Mouse (Mus musculus): Measurements from ENCODE around the gene Lgals8.
A peak's percentile ranks its signal among the peaks of the same experiment; 100 is the strongest.

Lgals8 gene

DNA sequence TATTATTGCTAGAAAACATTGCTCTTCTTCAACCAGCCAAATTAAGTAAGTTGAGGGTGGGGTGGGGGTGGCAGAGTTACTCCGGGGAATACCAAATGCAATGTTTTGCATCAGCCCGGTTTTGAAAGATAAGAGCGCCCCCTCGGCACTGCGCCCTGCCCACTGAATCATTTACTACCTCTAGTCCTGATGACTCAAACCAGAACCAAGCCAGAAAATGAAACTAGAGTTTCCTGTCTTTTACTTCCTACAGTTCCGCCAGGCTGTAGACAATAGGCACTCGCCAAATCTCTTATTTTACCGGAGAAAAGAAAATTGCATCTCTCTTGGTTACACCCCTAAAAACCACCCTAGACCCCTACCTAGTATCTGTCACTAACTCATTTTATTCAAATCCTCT is 4.3 kb downstream of the Lgals8 start:
- peak; percentile 54 for DNase-seq

DNA sequence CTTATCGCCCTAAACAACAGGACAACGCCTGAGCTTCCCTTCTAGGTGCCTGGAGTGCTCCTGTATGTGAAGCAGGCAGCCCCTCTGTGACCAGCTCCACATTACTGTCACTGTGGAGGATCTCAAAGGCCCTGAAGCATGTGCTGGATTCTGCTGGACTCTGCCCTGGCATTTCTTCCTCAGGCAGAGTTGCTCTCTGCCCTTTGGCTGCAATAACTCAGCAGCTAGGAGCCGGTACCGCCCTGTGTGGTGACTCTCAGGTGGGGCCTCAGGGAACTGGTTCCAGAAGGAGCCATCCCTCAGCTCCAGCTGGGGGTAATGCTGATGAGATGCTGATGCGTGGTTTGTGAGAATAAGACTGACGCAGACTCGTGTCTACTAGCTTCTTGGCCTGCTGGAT is 8.0 kb downstream of the Lgals8 start:
- no peak for DNase-seq

DNA sequence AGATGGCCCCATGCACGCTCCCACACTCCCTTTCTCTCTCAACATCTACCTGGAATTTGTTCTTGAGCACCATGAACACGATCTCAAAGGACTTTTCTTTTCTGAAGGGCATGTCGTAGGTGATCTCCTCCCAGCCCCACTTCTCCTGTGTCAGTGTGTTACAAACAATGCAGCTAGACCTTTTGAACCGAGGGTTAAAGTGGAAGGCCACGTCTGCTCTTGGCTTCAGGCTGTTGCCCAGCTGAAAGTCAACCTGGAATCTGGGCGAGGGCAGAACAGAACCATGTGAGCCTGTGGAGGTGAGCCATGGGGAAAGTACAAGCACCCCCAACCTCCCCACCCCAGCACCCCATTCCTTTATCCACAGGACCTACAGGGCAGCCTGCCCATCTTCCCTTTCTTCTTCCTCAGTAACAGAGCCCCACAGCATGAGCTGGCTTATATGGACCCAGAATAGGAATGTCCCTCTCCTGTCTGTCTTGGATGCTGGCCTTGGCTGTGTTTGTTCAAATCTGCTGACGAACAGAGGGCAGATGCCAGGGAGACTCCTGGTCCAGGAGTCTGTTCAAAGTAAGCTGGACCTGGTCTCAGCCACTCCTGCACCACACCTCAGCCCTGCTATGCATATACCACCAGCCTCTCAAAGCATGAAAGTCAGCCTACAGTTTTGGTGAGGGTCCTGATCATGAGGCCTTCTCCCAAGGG is 9.9 kb downstream of the Lgals8 start:
- no peak for DNase-seq

DNA sequence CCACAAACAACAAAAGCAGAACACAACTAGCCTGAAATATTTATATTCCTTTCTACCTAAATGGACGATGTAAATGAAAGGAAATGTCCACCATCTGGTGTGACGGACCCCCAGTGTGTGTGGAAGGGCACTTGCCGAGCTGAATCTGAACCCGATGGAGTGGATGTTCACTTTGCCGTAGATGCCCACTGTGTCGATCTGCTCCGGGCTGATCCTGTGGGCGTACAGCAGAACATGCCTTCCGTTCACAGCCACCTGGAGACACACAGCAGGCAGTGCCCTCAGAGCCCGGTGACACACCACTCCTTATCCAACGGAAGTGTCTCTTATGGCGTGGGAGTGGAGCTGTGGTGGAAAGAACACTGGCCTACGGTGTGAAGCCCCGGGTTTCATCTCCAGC is 11.6 kb downstream of the Lgals8 start:
- DNase-seq, result no peak

DNA sequence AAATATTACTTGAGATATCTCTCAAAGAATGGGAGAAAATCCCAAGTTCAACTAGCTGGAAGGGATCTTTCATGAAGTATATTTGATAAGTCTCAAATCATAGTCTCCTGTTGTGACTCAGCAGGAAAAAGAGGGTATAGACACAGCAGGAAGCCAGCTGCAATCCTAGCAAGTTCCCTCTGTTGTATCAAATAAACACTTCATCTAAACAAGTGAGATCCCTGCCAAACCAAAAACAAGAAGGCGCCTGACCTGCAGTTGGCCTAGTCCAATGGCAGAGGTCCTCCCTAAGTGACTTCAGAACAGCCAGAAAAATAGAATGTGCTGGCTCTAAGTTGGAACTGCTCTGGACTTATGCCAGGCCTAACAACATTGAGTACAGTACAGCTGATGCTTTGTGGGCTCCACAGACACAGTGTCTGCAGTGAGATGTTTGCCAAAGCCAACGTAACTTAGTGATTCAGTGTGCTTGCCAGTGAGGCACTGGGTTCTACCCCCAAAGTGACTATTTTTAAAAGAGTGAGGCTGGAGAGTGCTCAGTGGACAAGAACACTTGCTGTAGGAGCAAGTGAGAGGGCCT is 22.6 kb downstream of the Lgals8 start:
- DNase-seq, result no peak

DNA sequence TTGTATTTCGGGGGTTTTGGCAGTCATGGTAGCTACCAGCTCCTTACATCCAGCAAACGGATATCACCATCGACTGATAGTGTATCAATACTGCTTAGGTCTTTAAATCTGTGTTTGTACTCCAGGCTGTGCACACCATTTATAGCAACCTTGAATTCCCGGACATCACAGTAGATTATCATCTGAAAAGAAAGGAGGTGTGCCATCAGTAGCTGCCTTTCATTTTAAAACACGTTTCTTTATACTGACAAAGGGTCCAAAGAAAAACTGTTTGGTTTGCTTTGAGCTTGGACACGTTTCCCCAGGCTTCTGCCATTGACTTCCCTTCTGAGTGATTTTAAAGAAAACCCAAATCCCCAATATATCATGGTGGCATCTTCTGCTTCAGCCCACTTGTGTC is 23.9 kb downstream of the Lgals8 start:
- DNase-seq, result no peak

DNA sequence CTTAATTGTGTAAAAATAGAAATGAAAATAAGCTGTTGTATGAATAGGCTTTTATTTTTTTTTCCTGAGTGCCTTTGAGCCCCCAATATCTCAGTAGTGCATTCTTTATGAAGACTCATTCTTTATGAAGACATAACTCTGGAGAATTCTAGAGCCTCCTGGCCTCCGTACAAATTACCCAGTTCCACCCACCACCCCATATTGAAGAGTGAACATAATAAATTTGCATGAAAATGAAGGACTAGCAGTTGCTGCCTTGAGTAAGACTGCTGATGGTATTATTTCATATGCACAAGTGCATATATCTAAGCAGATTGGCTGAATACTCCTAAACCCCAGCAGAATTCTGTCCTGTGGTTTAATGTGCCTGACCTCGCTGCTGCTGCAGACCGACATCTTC is 25.2 kb downstream of the Lgals8 start:
- no peak for DNase-seq

DNA sequence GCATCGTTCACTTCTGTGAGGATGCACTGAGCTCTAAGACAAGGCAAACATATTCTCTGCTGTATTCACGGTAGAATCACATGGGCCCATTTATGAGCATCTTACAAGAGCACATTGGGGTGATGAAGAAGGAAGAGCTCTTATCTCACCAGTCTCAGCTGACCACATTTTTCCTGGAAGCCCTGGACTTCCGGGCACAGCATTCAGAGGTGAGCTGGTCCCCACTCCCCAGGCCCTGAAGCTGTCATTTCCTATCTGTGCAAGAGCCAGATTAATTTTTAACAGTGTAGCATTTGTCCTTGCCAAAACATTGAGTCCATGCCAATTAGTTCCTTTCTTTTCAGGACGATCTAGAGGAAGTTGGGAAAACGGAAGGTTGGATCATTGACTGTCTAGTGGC is 30.9 kb downstream of the Lgals8 start:
- no peak for DNase-seq

DNA sequence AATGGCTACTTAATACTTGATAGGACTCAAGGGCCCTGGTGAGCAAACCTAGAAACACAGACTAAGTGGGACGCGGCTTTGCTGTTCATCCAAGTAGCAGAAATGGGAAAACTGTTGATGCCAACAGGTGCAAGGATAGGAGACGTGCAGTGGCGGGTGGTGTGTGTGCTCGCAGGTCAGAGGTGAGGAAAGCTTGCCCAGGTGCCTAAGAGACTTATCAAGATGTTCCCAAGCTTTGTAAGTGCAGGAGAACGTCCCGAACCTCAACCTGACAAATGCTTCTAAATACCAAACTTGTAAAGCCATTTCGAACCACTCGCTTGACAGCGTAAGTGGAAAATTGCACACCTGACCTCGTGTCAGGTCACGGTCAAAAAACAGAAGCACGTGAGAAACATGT is 36.2 kb downstream of the Lgals8 start:
- DNase-seq, result no peak

DNA sequence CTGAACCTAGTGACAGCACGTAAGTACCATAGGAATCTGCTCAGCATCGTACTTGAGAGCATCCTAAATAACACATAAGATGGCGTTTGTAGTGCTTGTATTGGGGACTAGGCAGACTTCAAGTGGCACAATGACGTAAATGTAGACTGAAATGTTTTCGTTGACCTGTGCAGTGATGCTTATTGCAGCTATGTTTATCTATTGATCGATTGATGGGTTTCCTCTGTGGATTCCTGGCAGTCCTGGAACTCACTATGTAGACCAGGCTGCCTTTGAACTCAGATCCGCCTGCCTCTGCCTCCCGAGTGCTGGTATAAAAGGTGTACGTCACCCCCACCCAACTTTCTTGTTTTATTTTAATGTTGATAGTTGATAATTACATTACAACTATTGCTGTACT is 44.1 kb downstream of the Lgals8 start:
- no peak for DNase-seq

DNA sequence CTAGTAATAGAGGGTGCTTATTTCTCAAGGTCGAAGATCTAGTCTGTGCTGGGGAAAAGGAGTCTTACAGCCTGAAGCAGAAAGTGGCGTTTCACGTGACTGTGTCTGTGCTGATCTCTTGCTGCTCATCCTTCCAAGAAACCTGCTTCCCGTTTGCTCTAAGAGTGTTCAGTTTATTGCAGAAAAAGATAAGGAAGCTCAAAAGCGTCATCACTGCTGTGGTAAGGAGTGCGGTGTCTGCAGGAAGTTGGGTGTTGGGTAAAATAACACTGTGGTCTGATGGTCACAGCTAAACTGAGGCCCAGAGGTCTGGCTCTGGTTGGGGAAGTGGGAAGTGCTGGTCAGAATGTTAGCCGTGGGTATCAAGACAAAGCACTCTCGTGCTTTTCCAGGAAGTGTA is 52.7 kb downstream of the Lgals8 start:
- no peak for DNase-seq

DNA sequence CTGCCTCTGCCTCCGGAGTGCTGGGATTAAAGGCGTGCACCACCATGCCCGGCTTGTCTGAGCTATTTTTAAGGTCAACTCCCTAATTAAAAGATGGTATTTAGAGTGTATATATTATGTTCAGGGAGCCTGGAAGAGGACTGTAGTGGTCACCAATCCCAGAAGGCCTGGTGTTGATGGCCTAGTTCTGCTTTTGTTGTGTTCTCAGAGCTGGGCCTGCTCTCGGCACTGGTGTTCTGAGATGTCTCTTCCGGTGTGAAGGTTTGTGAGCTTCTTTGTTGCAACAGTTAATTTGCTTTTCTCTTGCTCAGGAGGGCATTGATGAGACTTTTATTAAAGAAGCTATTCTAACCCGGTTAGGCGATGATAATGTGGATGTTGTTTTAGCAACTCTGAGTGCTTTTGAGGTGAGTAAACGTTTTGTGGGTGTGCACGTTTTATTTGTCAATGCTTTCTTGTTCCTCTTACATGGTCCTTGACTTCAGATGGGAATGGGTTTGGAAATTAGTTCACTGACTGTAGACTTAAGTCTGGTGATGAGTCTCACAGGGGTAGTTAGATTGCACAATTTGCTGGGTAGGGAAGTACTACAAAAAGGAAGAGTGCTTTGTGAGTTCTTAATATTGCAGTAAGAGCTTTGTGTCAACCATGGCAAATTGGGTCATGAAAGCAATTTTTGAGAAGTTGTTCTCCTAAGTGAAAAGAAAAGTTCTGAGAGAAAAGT is 56.2 kb downstream of the Lgals8 start:
- no peak for DNase-seq

DNA sequence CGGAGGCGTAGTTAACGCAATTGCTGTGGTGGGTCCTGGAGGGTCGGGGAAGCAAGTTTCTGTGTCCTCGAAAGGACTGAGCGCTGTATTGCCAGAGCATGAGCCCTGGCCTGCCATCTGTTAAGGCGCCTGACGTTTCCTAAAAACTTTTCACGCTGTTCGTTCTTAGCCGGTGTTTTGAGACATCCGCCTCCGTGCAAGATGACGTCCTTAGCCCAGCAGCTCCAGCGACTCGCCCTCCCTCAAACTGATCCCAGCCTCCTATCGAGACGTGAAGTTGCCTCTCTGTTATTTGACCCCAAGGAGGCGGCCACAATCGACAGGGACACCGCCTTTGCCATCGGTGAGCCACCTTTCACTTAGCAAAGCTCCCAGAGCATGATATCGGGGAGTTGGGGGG is 69.2 kb downstream of the Lgals8 start:
- peak; percentile 10 for DNase-seq

DNA sequence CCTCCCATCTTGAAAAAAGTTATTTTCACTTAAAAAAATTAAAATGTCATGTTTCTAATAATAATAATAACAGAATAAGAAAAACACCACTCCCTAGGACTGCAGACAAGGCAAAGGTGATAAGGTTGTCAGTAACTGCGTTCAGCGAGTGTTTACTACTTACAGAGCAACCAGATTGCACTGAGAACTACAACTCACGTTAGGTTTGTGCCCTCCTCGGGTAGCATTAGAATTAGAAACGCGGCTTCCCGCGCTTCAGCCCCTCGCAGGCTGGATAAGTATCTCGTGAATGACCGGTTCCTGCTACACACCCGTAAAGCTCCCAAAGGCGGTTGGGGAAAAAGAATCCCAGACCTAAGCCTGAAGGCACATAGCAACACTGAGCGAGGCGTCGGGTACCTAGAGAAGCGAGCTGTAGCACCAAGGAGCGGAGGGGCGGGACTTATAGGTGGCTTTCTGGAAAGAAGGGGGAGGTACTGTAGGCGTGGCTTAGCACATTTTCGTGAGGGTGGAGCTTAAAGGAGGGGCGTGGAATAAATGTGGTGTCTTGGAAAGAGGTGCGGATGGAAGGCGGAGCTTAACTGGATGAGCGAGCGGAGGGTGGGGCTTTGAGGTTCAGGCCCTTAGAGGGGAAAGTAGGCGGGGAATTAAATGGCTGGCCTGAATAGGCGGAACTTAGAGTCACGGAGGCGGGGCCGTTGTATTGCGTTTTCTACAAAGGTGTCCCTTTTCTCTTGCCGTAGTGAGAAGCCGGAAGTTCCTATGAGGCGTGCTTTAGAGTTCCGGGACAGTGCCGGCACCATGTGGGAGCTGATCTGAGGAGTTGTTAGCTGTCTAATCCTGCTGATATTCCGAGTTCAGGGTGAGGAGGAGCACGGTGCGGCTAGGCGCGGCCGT is 69.9 kb downstream of the Lgals8 start, which contains the start of gene Heatr1:
TSS of gene Heatr1 (plus strand) at position 419 of the 897 bp plus-strand sequence.
- DNase-seq, result peak; percentile 78

Data from right cerebral cortex, postnatal 14 days (tissue).